Mouse (Mus musculus): ENCODE measurements at regions not wholly inside any gene's neighbourhood (a gene's known extent, or its start where the extent isn't known, plus 50 kb on each side); places are given as distances from the start of the nearest gene placed in this dataset.

GRCm38 (mm10) chr3:120886063-120886841 is 285.2 kb downstream of the Rwdd3 start:
- no peak overlapping the region for H3K27ac ChIP-seq
- H3K27me3 ChIP-seq = no peaks in the 10 kb centered on the region; the same call in 1 of the 2 replicates
- no peak overlapping the region for H3K4me2 ChIP-seq
- H3K9me3 ChIP-seq = no peaks in the 10 kb centered on the region
- WGBS = 77% methylated on average over 20 of the region's 20 CpGs
- peaks cover 9% of the 10 kb centered on the region for H3K4me1 ChIP-seq
- ATAC-seq (ENCODE audit: low FRiP score) = 0 out of 2 replicates have a peak, but pooled peaks have one; percentile 30
- H3K4me3 ChIP-seq (replicated peaks) = no peak overlapping the region
- no peaks in the 10 kb centered on the region for H3K36me3 ChIP-seq (replicated peaks)
- no peak overlapping the region for H3K9ac ChIP-seq

- H3K4me3 ChIP-seq (replicated peaks) = no peak overlapping the region
- H3K4me1 ChIP-seq = peaks cover 9% of the 10 kb centered on the region
- no peak for ATAC-seq (ENCODE audit: low FRiP score)
- no peaks in the 10 kb centered on the region for H3K36me3 ChIP-seq (replicated peaks)
- no peak overlapping the region for H3K27ac ChIP-seq
- no peaks in the 10 kb centered on the region for H3K9me3 ChIP-seq
- 89% methylated on average over 5 of the region's 5 CpGs for WGBS
- H3K4me2 ChIP-seq = no peak overlapping the region
- H3K9ac ChIP-seq = no peak overlapping the region
- no peaks in the 10 kb centered on the region; the same call in 1 of the 2 replicates for H3K27me3 ChIP-seq
Observed at GRCm38 (mm10) chr3:120885401-120885800, 286.1 kb downstream of the Rwdd3 start.

DNA sequence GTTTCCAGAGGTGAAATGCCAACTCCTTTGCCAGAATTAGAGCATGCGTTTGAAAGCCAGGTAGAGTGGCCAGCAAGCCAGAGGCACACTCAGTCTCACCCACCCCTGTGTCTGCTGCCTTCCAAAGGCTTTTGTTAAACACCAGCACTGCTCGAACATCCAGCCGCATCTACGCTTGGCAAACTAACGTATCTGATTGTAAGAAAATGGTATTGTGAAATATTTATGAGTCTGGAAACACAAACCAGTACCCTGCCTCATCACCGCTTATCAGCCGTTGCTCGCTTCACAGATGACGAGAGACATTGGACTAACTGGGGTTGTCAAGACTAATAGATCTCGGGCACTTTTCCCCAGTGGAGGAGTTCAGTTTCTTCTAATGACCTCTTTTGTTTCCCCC is 287.3 kb downstream of the Rwdd3 start:
- no peaks in the 10 kb centered on the region for H3K9me3 ChIP-seq
- no peaks in the 10 kb centered on the region; the same call in 1 of the 2 replicates for H3K27me3 ChIP-seq
- H3K27ac ChIP-seq = no peak overlapping the region
- 0 out of 2 replicates have a peak, but pooled peaks have one; percentile 41 for ATAC-seq (ENCODE audit: low FRiP score)
- no peak overlapping the region for H3K9ac ChIP-seq
- 67% methylated on average over 10 of the region's 10 CpGs for WGBS
- H3K4me3 ChIP-seq (replicated peaks) = no peak overlapping the region
- H3K4me2 ChIP-seq = no peak overlapping the region
- no peaks in the 10 kb centered on the region for H3K36me3 ChIP-seq (replicated peaks)
- H3K4me1 ChIP-seq = peaks cover 9% of the 10 kb centered on the region

GRCm38 (mm10) chr3:120883650-120884049 is 287.8 kb downstream of the Rwdd3 start:
- ATAC-seq (ENCODE audit: low FRiP score) = 0 out of 2 replicates have a peak, but pooled peaks have one; percentile 27
- no peak overlapping the region for H3K27ac ChIP-seq
- H3K4me2 ChIP-seq = no peak overlapping the region
- H3K27me3 ChIP-seq = no peaks in the 10 kb centered on the region; the same call in 1 of the 2 replicates
- 34% methylated on average over 5 of the region's 5 CpGs for WGBS
- H3K9me3 ChIP-seq = no peaks in the 10 kb centered on the region
- H3K9ac ChIP-seq = no peak overlapping the region; the same call in 1 of the 2 replicates
- no peak overlapping the region for H3K4me3 ChIP-seq (replicated peaks)
- no peaks in the 10 kb centered on the region for H3K36me3 ChIP-seq (replicated peaks)
- H3K4me1 ChIP-seq = peaks cover 9% of the 10 kb centered on the region

DNA sequence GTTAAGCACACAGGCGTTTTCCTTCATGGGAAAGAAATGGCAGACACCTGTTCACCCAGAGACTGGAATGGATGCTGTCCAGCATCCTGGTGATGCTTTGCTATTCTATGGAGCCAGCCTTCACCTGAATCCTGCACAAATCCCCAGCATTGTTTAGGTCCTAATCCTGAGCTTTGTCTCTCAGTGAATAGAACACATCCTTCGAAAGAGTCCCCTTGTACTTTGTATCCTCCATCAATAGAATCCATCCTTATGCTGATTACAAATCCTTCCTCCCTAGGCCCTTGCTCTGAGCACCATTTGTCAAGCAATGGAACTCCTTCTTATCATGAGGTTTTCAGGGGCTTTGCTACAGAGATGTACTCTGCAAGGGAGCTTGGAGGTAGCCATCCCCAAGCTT is 292.1 kb downstream of the Rwdd3 start:
- Histone ChIP-seq H3K4me2 (no peak overlapping the region), H3K27me3 (no peaks in the 10 kb centered on the region; the same call in 1 of the 2 replicates), H3K36me3 (replicated peaks) (no peaks in the 10 kb centered on the region), H3K27ac (no peak overlapping the region), H3K4me1 (peaks cover 9% of the 10 kb centered on the region), H3K9me3 (no peaks in the 10 kb centered on the region), H3K4me3 (replicated peaks) (no peak overlapping the region), H3K9ac (no peak overlapping the region)
- ATAC-seq (ENCODE audit: low FRiP score) = no peak
- WGBS = 48% methylated on average over 2 of the region's 2 CpGs

DNA sequence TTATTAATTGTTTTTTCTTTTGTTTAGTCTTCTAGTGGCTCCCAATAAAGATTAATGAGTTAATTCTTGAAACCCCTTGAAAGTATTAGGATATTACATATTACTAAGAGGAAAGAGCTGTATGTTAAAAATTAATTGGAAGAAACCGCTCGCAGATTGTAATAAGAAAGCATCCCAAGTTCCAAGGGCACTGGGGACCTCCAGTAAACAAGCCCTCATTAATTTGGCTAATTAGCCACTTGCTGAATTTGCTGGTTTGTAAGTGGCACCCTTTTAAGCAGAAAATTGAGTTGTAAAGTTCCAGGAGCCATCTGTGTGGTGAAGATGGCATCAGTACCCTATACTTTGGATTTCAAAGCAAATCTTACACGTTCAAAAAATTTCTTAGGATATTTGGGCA is 295.8 kb downstream of the Rwdd3 start:
- Histone ChIP-seq H3K9me3 (no peaks in the 10 kb centered on the region), H3K4me2 (no peak overlapping the region), H3K9ac (no peak overlapping the region), H3K4me3 (replicated peaks) (no peak overlapping the region), H3K4me1 (no peaks in the 10 kb centered on the region), H3K27me3 (no peaks in the 10 kb centered on the region), H3K36me3 (replicated peaks) (no peaks in the 10 kb centered on the region), H3K27ac (no peak overlapping the region)
- 54% methylated on average over 3 of the region's 3 CpGs for WGBS
- ATAC-seq (ENCODE audit: low FRiP score) = peak; percentile 66; the same call in 1 of the 2 replicates

- Histone ChIP-seq H3K9me3 (no peaks in the 10 kb centered on the region), H3K4me3 (replicated peaks) (no peak overlapping the region), H3K36me3 (replicated peaks) (no peaks in the 10 kb centered on the region), H3K27ac (no peak overlapping the region), H3K4me2 (no peak overlapping the region), H3K27me3 (no peaks in the 10 kb centered on the region), H3K9ac (no peak overlapping the region), H3K4me1 (no peaks in the 10 kb centered on the region)
- ATAC-seq (ENCODE audit: low FRiP score) = no peak; the same call in 1 of the 2 replicates
- 70% methylated on average over 8 of the region's 8 CpGs for whole genome bisulfite sequencing
Observed at GRCm38 (mm10) chr3:120865036-120865435, 306.5 kb downstream of the Rwdd3 start.

DNA sequence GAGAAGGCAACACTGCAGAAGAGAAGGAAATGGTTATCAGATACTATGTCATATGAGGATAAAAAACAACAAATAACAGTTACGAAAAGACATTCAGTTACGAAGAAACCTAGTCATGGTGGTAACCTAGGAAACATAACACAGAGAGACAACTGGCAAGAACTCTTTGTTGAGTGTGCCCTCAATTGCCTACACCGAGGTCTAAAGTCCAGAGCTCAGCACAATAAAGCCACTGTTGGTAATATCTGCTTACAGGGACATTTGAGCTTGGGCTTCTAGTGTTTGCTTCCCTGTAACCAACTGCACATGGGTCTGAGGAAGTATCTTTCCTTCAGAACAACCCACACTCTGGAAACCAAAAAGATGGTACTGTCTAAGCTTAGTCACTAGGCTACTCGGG is 309.9 kb downstream of the Rwdd3 start:
- WGBS = 85% methylated on average over 4 of the region's 4 CpGs
- no peaks in the 10 kb centered on the region for H3K9me3 ChIP-seq
- H3K4me2 ChIP-seq = no peak overlapping the region
- no peak overlapping the region for H3K9ac ChIP-seq
- no peak for ATAC-seq (ENCODE audit: low FRiP score)
- H3K27me3 ChIP-seq = no peaks in the 10 kb centered on the region
- no peak overlapping the region for H3K4me3 ChIP-seq (replicated peaks)
- no peaks in the 10 kb centered on the region for H3K36me3 ChIP-seq (replicated peaks)
- no peak overlapping the region for H3K27ac ChIP-seq
- no peaks in the 10 kb centered on the region for H3K4me1 ChIP-seq

DNA sequence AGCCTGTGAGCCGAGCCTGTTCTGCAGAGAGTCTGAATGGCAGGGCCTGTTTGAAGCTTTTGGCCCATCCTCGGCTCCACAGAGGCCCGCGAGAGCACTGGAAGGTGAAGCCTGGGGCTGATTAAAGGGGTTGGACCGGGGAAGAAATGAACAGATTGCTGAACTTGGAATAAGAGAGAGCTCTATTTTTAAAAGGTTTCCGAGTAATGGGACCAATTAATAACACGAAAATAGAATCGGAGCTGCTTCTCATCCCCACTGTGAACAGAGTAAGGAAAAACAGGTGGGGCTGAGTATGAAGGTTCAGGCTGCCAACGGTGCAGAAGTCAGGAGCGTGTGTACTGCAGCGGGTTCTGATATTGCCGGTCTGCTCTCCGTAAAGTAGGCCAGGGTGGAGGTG is 313.2 kb downstream of the Rwdd3 start:
- no peaks in the 10 kb centered on the region for H3K4me1 ChIP-seq
- WGBS = 85% methylated on average over 13 of the region's 13 CpGs
- H3K9me3 ChIP-seq = no peaks in the 10 kb centered on the region
- H3K4me3 ChIP-seq (replicated peaks) = no peak overlapping the region
- no peak overlapping the region for H3K9ac ChIP-seq
- no peaks in the 10 kb centered on the region for H3K27me3 ChIP-seq
- no peaks in the 10 kb centered on the region for H3K36me3 ChIP-seq (replicated peaks)
- no peak for ATAC-seq (ENCODE audit: low FRiP score)
- H3K27ac ChIP-seq = no peak overlapping the region
- no peak overlapping the region for H3K4me2 ChIP-seq

DNA sequence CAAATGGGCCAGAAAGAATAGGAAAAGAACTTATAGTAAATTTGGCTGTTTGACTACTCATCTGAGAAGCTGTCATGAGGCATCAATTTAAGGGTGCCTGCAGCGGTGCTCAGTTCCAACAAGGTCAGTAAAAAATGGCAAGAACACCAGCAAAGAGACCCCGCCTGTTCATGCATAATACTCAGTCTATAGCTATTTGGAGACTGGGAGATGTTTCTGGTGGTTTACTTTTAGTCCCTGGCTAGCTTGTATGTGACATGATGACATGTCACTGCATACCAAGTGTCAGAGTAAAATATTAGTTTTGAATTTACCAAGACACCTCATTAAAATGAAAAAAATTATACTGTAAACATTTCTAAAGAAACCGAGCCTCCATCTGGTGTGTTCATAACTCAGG is 317.2 kb downstream of the Rwdd3 start:
- WGBS = 93% methylated on average over 3 of the region's 3 CpGs
- H3K27ac ChIP-seq = no peak overlapping the region
- H3K9me3 ChIP-seq = no peaks in the 10 kb centered on the region
- H3K9ac ChIP-seq = no peak overlapping the region
- H3K4me2 ChIP-seq = no peak overlapping the region
- no peaks in the 10 kb centered on the region for H3K4me1 ChIP-seq
- no peak for ATAC-seq (ENCODE audit: low FRiP score)
- H3K36me3 ChIP-seq (replicated peaks) = no peaks in the 10 kb centered on the region
- H3K4me3 ChIP-seq (replicated peaks) = no peak overlapping the region
- no peaks in the 10 kb centered on the region for H3K27me3 ChIP-seq

DNA sequence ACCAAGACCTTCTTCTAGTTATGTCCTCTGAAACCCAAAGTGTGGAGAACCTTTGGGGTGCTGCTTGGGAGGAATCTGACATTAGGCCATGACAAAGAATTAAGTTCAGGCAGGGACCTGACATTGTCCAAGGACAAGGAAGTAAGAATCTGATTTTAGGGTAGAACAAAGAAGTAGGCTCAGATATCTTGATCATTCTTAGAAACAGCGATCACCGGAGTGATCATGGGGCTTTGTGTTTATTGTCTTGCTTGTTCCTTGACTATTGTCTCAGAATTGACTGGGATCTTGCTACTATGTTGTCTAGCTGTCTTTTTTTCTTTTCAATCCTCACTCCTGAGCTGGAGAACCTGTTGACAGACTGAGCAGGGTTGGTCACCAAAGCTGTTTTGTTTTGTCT is 327.9 kb downstream of the Rwdd3 start:
- Histone ChIP-seq H3K36me3 (replicated peaks) (no peaks in the 10 kb centered on the region), H3K27ac (no peak overlapping the region), H3K9ac (no peak overlapping the region), H3K4me1 (no peaks in the 10 kb centered on the region), H3K9me3 (no peaks in the 10 kb centered on the region), H3K4me2 (no peak overlapping the region), H3K27me3 (no peaks in the 10 kb centered on the region), H3K4me3 (replicated peaks) (no peak overlapping the region)
- 90% methylated on average over 2 of the region's 2 CpGs for WGBS
- no peak for ATAC-seq (ENCODE audit: low FRiP score)

DNA sequence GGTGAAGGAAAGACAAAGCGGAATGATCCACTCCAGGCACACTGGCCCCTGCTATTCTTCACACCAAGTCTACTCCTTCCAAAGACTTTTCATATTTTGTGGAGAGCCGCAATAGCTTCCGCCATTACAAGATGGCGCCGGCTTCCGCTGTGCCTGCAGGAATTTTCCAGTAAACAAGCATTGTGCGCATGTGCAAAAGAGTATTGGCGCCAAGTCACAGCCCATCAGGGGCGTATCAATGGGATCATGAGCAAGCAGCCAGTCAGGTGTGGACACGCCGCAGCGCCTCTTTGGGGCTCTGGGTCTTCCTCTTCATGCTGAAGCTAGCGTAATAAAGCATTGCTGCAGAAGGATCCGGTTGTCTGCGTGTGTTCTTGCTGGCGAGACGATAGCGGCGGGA is 348.0 kb downstream of the Rwdd3 start:
- ATAC-seq (ENCODE audit: low FRiP score) = no peak
- H3K27me3 ChIP-seq = no peaks in the 10 kb centered on the region
- no peak overlapping the region for H3K9ac ChIP-seq
- H3K4me2 ChIP-seq = no peak overlapping the region
- 96% methylated on average over 19 of the region's 19 CpGs for WGBS
- no peak overlapping the region for H3K27ac ChIP-seq
- no peaks in the 10 kb centered on the region for H3K4me1 ChIP-seq
- no peak overlapping the region for H3K4me3 ChIP-seq (replicated peaks)
- H3K9me3 ChIP-seq = no peaks in the 10 kb centered on the region
- H3K36me3 ChIP-seq (replicated peaks) = no peaks in the 10 kb centered on the region

DNA sequence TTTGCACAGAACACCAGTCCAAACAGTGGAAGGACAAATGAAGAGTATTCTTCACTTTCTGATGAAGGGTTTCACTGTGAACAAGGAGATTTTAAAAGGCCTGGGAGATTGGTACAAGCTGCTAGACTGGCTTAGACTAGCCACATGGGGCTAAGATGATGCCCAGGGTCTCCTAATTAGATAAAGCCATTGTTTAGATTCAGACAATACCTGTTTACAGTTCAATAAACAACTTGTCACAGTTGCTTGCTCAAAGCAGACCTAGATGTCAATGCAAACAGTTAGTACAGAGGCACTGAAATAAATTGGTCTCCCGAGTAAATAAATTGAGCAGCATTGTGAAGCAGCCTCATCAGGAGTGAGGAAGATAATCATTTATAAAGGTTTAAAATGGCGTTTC is 359.6 kb downstream of the Rwdd3 start:
- peaks cover 6% of the 10 kb centered on the region; the same call in 1 of the 2 replicates for H3K4me1 ChIP-seq
- H3K4me2 ChIP-seq = no peak overlapping the region
- H3K36me3 ChIP-seq (replicated peaks) = no peaks in the 10 kb centered on the region
- H3K4me3 ChIP-seq (replicated peaks) = no peak overlapping the region
- WGBS = 38% methylated on average over 2 of the region's 2 CpGs
- H3K27me3 ChIP-seq = no peaks in the 10 kb centered on the region
- no peaks in the 10 kb centered on the region for H3K9me3 ChIP-seq
- ATAC-seq (ENCODE audit: low FRiP score) = no peak
- H3K27ac ChIP-seq = no peak overlapping the region
- no peak overlapping the region for H3K9ac ChIP-seq

Data from forebrain, embryonic 12.5 days (tissue).